Mouse (Mus musculus) testis, postnatal 10 days (tissue): ENCODE measurements around the gene Mphosph8.

Experiments
- DNase-seq: peaks from one replicate; pipeline ENCODE4 v3.0.0; 2021; ENCODE audit warnings: low spot score

Gene Mphosph8

GRCm38 (mm10) chr14:56667969-56668802 lies at the start of gene Mphosph8:
Mphosph8 (plus strand) TSS chr14:56668248.
- peak; percentile 99 for DNase-seq

- no peak for DNase-seq
Observed at GRCm38 (mm10) chr14:56620425-56620824, 47.6 kb upstream of the Mphosph8 start.

DNA sequence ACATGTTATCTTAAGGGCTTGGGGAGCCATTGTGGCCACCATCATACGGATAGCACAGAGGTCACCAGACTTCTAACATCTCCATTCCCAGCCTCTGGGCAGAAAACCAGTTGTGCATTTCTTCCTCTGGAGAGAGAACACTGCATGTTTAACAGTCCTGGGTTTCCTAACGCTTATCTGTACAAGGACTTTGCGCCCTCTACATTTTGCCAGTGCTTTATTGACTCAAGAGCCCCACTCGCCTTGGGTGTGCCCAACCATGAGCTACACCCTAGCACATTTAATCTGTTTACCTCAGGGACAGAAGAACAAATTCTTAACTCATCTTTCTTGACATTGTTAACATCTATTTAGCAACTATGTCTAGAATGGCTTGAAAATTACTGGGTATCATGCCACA lies 41.8 kb upstream of the Mphosph8 start:
- no peak for DNase-seq

DNA sequence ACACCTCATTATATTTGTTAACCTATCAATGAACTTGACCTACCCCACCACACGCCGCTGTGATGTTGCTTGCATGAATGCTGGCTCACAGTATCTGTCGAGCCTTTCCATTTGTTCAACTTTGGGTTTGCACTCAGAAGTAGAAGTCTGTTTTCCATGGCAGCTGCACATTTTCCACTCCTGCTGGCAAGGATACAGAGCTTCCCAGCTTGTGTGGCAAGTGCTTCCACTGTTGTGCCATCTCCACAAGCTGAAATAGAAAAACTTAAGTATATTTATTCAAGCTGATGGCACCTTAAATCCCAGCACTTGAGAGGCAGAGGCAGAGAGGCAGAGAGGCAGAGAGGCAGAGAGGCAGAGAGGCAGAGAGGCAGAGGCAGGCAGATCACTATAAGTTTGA lies 39.7 kb upstream of the Mphosph8 start:
- DNase-seq, result no peak

GRCm38 (mm10) chr14:56631109-56631508 lies 36.9 kb upstream of the Mphosph8 start:
- no peak for DNase-seq

GRCm38 (mm10) chr14:56647206-56647605 lies 20.8 kb upstream of the Mphosph8 start:
- no peak for DNase-seq

- DNase-seq, result no peak
Observed at GRCm38 (mm10) chr14:56649448-56649847, 18.6 kb upstream of the Mphosph8 start.

DNA sequence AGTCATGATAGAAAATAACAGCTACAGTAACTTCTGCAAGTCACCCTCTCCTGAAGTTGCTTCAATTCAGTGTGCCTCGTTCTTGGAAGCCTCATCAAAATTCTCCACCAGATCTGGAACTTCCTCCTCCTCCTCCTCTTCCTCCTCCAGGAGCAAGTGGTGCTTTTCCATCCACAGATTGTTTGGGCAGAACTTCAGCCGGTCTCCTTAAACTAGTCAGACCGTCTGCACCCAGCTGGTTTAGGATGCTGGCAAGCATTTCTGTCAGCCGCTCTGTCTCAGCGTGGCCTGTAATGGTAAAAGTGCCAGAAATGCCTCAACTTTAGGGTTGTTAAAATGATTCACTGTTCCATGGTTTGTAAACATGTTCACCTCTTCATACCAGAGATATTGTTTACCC lies 2.4 kb upstream of the Mphosph8 start:
- DNase-seq, result peak; percentile 43

GRCm38 (mm10) chr14:56666909-56667308 lies 1.1 kb upstream of the Mphosph8 start:
- no peak for DNase-seq

DNA sequence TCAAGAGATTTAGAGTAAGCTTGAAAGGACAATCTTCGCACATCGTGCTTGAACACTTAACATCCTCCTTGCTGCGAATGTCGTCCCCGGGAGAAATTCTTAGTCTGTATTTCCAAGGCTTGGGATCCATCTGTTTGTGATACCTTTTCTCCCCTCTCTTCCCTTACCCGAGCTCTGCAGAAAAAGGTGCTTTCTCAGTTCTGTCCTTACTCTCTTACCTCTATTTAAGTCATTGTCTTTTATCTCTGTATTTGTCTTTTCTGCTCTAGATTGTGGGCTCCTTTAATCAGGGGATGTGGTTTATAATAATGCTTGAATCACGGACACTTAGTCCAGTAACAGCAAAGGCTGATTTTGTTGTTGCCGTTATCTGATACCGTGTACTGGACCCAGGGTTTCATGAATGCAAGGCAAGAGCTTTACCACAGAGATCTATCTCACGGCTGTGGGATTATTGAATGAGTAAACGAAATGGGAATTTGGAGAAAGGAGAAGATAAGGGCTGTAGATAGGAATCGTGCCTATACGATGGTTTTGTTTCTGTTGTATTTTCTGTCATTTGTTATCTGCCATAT lies 1.1 kb downstream of the Mphosph8 start:
- no peak for DNase-seq

DNA sequence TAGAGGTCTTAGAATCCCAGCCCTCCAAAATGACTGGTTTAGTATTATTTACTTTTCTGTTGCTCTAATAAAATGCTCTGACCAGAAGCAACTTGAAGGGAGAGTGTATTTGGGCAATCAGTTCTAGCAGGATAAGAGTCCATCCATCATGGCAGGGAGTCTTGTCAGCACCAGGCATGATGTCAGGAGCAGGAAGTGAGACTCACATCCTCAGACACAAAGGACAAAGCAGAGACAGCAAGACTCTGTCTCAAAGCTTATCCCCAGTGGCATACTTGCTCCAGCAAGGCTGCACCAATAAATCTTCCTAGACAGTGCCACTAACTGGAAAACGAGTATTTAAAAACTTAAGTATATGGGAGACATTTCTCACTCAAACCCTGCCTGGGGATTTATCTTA lies 17.4 kb downstream of the Mphosph8 start:
- no peak for DNase-seq

DNA sequence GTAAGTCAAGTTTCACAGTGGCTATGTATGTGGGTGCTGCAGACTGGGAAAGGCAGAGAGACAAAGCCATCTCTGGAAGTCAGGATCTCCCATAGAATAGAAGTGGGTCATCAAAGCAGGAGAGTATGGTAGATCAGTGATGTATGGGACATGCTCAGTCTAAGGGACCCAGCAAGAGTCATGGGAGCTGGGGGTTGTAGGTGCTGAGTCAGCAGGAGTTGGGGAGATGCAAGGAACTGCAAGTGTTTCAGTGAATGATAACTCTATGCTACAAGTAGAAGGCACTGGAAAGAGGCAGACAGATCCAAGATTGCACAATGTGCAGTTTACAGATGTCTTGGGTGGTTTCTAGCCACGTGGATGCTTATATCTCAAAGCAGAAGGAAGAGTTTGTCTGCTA lies 21.1 kb downstream of the Mphosph8 start:
- DNase-seq, result no peak

DNA sequence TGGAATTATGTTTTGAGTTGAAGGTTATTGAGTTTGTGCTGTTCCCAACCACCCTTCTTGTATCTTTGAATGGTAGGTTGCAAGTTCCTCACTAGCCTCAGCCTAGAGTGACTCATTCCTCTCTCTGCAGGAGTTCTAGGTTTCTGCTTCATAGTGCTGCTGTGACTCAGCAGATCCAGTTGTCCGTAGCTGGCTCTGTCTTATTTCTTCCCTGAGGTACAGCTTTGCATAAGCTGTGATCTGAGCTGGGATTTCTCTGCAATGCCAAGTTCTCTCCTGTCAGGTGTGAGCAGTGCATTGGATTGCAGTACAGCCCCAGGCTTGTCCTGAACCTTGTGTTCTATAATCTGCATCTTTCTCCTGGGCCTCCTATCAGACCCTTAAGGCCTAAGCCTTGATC lies 21.7 kb downstream of the Mphosph8 start:
- DNase-seq, result no peak

DNA sequence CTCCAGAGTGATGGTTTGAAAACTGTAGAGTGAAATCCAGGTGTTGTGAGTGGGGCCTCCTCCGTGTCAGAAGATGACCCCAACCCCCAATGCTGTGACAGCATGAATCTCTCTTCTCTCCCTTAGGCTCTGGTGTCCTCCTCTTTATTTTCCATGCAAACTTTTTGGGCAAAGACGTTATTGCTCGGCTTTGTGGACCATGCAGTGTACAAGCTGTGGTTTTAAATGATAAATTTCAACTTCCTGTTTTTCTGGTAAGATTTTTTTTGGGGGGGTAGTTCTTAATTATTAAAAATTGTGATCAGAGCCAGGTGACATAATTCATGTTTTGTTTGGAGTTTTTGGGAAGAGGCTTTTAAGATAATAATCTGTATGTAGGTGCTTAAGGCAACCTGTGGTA lies 27.4 kb downstream of the Mphosph8 start:
- no peak for DNase-seq

DNA sequence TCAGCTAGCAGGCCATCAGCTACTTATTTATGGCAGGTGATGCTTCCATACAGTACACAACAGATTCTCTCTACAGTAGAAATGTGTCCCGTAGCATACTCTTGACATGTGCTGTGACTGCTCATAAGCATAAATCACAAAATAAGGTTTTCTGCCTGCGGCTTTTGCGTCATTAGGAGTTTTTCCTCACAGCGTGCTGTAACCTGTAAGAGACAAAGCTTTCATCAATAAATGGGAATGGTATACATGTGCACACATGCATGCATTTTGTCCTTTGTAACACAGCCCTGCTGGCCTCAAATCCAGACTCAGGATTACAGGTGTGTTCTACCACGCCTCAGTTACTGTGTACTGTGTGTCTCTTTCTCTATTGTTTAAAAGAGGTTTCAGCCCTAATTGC lies 29.8 kb downstream of the Mphosph8 start:
- DNase-seq, result no peak

DNA sequence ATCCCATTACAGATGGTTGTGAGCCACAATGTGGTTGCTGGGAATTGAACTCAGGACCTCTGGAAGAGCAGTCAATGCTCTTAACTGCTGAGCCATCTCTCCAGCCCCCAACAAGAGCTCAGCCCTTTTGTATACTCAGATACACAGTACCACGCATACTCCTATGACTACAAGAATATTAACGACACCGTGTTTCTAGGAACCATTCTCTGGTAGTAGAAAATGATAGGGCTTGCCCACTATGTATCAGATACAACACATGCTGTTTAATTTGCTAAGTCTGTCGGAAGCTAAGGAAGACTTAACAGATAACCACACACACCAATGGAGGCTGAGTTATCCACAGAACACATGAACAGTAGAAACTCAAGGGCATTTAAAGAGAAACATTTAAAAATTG lies 34.6 kb downstream of the Mphosph8 start:
- no peak for DNase-seq

- no peak for DNase-seq
Observed at GRCm38 (mm10) chr14:56705687-56706086, 37.6 kb downstream of the Mphosph8 start.

GRCm38 (mm10) chr14:56726493-56726892 lies 58.4 kb downstream of the Mphosph8 start:
- DNase-seq, result no peak

GRCm38 (mm10) chr14:56740175-56740574 lies 72.1 kb downstream of the Mphosph8 start:
- DNase-seq, result no peak
